ENCODE assay signal across 12 mouse cellular contexts in the genomic region with DNA sequence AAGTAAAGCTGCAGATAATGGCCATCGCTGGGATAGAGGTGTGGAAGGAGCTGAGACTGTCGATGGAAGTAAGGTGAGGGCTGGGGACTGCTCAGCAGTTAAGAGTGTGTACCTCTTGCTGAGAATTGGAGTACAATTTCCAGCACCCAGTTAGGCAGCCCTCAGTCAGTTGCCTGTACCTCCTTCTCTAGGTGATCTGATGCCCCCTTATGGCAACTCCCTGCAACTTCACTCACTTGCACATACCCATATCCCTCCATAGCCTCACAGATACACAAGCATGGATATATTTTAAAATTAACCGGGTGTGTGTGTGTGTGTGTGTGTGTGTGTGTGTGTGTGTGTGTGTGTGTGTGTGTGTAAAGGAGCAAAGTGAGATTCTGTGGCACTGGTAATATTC. TPM values are rescaled to one million over a fixed set of nuclear protein-coding genes. Genes with fewer than 3 reads are reported as not detected.
DNase-seq lines count a peak whose midpoint lies in the region; ATAC-seq and TF ChIP-seq lines count a peak whose summit lies in the region.
"Had no signal": no experiment of that assay in that cellular context is flagged by ENCODE, and none has a peak within 500 bp of the region (broad histone marks: within the 10 kb centered on the region; RNA-seq: fewer than 3 reads in every experiment).

No protein-coding gene starts in this region.

- ATAC-seq in CD4-positive, CD25-positive, alpha-beta regulatory T cell, adult 4 months = no peak
- no peak for ATAC-seq in lung, embryonic 14.5 days (ENCODE audit: insufficient read depth)

- H3K4me2 ChIP-seq in lung, embryonic 14.5 days = no peak overlapping the region
- H3K4me2 ChIP-seq: lung, embryonic 15.5 days had no signal

- peak; percentile 31 for DNase-seq in CD4-positive, CD25-positive, alpha-beta regulatory T cell, adult 2 months (ENCODE audit: low read depth, low spot score)
- DNase-seq in lung, embryonic 14.5 days = peak; percentile 13
- no peak for DNase-seq in lung, postnatal 25 days (ENCODE audit: low spot score)
- DNase-seq in c-Kit-positive CD71-positive TER-119-positive erythroid progenitor cells, embryonic 14.5 days (ENCODE audit: low spot score) = peak; percentile 21
- peak; percentile 12 for DNase-seq in thymus, postnatal 0 days (ENCODE audit: low spot score)
- DNase-seq in frontal cortex, postnatal 14 days (ENCODE audit: low spot score in 2 of 2) = no peak
- DNase-seq in layer of hippocampus, adult 8-10 months (ENCODE audit: low spot score in 2 of 2) = no peak
- DNase-seq: heart, postnatal 14 days; layer of hippocampus, adult 9-11 months; right cerebral cortex, postnatal 4 days had no signal

- H3K27me3 ChIP-seq in lung, embryonic 14.5 days (ENCODE audit: insufficient read depth, low read length) = no peaks in the 10 kb centered on the region
- H3K27me3 ChIP-seq: lung, embryonic 15.5 days had no signal

- peak; percentile 26; the same call in 1 of the 2 replicates for TF ChIP-seq CTCF in lung, embryonic 14.5 days (IDR thresholded peaks at IDR 0.05; ENCODE audit: low read depth)

- H3K4me3 ChIP-seq in lung, embryonic 14.5 days (ENCODE audit: low read depth, low read length) = no peak overlapping the region
- H3K4me3 ChIP-seq: lung, embryonic 15.5 days had no signal

- no peak overlapping the region for H3K27ac ChIP-seq in lung, embryonic 14.5 days (ENCODE audit: low read depth)
- H3K27ac ChIP-seq: lung, embryonic 15.5 days had no signal

- no peaks in the 10 kb centered on the region for H3K4me1 ChIP-seq in lung, embryonic 14.5 days (ENCODE audit: insufficient read depth)
- H3K4me1 ChIP-seq: lung, embryonic 15.5 days had no signal

- H3K9me3 ChIP-seq in lung, embryonic 14.5 days (ENCODE audit: low read depth, low read length) = no peaks in the 10 kb centered on the region
- H3K9me3 ChIP-seq: lung, embryonic 15.5 days had no signal

- no peak overlapping the region for H3K9ac ChIP-seq in lung, embryonic 14.5 days
- H3K9ac ChIP-seq: lung, embryonic 15.5 days had no signal

- H3K36me3 ChIP-seq in lung, embryonic 14.5 days (ENCODE audit: insufficient read depth) = no peaks in the 10 kb centered on the region
- H3K36me3 ChIP-seq: lung, embryonic 15.5 days had no signal

- WGBS in lung, embryonic 14.5 days = 77% methylated on average over 3 of the region's 3 CpGs

RNA-seq across cellular contexts. Expression of a gene that starts 34.8 kb away (rescaled TPM):
- 1 to 10 TPM; 8.0 to 9.3 TPM for polyA plus RNA-seq in CD4-positive, CD25-positive, alpha-beta regulatory T cell, adult 4 months (2017; shearing (Covaris generic))
- polyA plus RNA-seq in lung, embryonic 14.5 days (2014; fragmentation: Nextera tagmentation; extraction: Ambion mirVana) = 6.7 and 6.9 TPM in 2 replicates
- polyA plus RNA-seq in thymus, postnatal 0 days (2015; fragmentation: Nextera tagmentation; extraction: Ambion mirVana) = 4.7 and 5.3 TPM in 2 replicates
- 10 to 100 TPM; 20.0 to 22.2 (median 20.8) TPM for total RNA-seq in layer of hippocampus, adult 8-10 months (2022)

RNA-seq across cellular contexts. Expression of a gene that starts 35.1 kb away (rescaled TPM):
- under 1 TPM in 1 of 2 experiments, not detected in 1; 0.16 TPM for polyA plus RNA-seq in CD4-positive, CD25-positive, alpha-beta regulatory T cell, adult 4 months (2017; shearing (Covaris generic))
- 0.17 and 0.51 TPM in 2 replicates for polyA plus RNA-seq in lung, embryonic 14.5 days (2014; fragmentation: Nextera tagmentation; extraction: Ambion mirVana)
- polyA plus RNA-seq in thymus, postnatal 0 days (2015; fragmentation: Nextera tagmentation; extraction: Ambion mirVana) = 0.06 and 0.09 TPM in 2 replicates
- total RNA-seq in layer of hippocampus, adult 8-10 months (2022) = under 1 TPM; 0.74 to 0.89 (median 0.75) TPM

RNA-seq across cellular contexts. Expression of a gene that starts 35.2 kb away (rescaled TPM):
- 10 to 100 TPM; 75.5 to 85.2 TPM for polyA plus RNA-seq in CD4-positive, CD25-positive, alpha-beta regulatory T cell, adult 4 months (2017; shearing (Covaris generic))
- polyA plus RNA-seq in lung, embryonic 14.5 days (2014; fragmentation: Nextera tagmentation; extraction: Ambion mirVana) = 57.3 and 58.9 TPM in 2 replicates
- 71.1 and 72.1 TPM in 2 replicates for polyA plus RNA-seq in thymus, postnatal 0 days (2015; fragmentation: Nextera tagmentation; extraction: Ambion mirVana)
- 100 to 1,000 TPM; 148 to 177 (median 173) TPM for total RNA-seq in layer of hippocampus, adult 8-10 months (2022)

Comparison
In these comparisons a context has a peak if more than half of its experiments do, and no peak if none do; other contexts are left out.
1. DNase-seq: peak in CD4-positive, CD25-positive, alpha-beta regulatory T cell, adult 2 months (single experiment), lung, embryonic 14.5 days (single experiment), c-Kit-positive CD71-positive TER-119-positive erythroid progenitor cells, embryonic 14.5 days (single experiment) and thymus, postnatal 0 days (single experiment); none in lung, postnatal 25 days (single experiment), frontal cortex, postnatal 14 days (0 of 2) and layer of hippocampus, adult 8-10 months (0 of 2).